Mouse (Mus musculus): ENCODE results near the gene Sept12.

- TF ChIP-seq POLR2A (IDR thresholded peaks at IDR 0.05; ENCODE audit: insufficient read depth, low read depth, low read length) = no peak
- TF ChIP-seq CTCF (IDR thresholded peaks at IDR 0.05) = no peak
- no peak for TF ChIP-seq EP300 (IDR thresholded peaks at IDR 0.05; ENCODE audit: insufficient read depth, low read depth, low read length)
Observed at GRCm38 (mm10) chr16:5014578-5014977, 16.9 kb upstream of the Sept12 start.

Data from heart, adult 2 months (tissue).